Mouse (Mus musculus): ENCODE measurements around the gene Arl10. TPM values are rescaled to one million over a fixed set of nuclear protein-coding genes. Genes with fewer than 3 reads are reported as not detected.

Arl10 gene
- total RNA-seq, 1 experiment from 2014 or later = 65.6 TPM

DNA sequence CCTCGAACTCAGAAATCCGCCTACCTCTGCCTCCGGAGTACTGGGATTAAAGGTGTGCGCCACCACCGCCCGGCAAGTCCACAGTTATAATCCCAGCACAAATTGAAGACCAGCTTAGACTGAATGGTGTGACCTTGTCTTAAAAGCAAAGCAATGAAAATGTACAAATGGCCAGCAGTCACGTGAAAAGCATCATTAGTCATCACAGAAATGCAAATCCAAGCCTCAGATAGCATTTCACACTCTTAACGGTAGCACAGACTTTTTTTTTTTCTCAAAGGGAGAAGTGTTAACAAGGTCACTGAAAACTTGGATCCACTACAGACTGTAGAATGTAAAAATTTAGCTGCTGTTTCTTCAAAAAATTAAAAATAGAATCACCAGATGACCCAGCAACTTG, 41.5 kb downstream of the Arl10 start:
- DNase-seq = no peak

DNA sequence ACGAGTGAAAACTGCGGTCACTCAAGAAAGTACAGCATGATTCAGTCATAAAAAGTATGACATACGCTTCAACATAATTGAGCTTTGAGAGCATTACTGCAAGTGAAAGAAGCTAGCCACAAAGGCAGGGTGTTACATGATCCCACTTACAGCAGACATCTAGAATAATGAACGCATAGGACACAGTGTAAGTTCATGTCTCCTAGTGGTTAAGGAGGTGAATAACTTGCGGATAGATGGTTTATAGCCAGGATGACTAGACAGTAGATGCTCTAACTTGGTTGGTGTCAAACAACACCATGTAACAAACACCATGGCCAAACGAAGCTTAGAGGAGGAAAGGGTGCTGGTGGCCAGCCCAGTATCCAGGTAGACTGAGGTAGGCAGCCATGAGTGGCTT, 42.2 kb downstream of the Arl10 start:
- DNase-seq = no peak

DNA sequence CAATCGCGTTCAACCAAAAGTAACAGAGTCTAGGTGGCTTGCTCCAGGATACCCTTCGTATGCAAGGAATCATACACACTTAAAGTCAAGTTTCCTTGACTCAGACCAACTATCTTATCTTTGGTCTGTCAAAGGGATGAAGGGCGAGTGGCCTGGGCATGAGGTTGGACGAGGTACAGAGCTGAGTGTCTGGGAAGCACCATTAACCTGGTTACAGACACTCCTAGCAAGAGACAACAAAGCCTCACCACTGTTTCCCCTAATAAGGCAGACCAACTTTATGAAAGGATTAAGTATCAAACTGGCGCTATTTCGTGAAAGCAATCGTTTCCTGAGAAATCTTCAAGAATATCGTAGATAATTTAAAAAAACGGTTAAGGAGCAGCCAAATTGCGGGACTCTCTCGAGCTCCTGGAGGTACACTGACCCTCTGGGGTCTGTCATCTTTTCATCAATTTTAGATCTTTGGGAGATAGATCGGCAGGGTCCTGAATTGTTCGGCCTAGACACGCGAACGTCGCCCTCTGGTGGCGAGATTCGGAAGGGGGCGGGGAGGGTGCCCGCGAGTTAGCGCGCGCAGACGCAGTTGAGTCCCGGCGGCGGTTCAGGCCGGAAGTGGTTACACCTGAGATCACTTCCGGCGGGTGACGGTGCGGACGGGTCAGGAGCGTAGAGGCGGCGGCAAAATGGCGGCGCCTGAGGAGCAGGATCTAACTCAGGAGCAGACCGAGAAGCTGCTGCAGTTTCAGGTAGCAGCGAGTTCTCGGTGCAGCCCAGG, 46.5 kb downstream of the Arl10 start, which contains the start of gene Faf2:
Gene Faf2 (plus strand): TSS at position 630 of the 778 bp plus-strand sequence.
- DNase-seq = peak; percentile 99

DNA sequence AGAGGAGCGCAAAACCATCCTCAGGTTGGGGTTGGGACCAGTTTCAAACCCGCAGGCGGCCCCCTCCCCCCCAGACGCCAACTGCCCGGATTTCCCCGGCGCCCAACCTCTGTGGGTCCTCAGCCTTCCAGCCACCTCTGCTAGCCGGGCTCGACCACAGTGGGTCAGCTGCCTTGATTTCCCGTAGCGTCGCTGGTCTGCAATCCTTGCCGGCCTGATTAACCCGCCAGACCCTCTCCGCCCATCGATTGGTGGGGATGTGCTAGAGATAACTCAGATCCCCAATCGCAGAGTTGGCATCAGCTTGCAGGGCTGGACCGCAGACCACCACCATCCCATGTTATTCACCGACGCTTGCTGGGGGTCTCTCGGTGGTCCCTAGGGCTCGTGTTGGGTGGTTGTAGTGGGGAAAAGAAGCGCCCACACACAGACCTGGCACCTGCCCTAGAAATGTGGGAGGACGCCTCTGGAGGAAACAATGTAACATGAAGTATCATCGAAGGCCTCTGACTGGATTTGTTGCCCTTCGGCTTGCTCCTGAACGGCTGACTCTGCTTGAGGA, 47.2 kb downstream of the Arl10 start:
- DNase-seq = no peak

DNA sequence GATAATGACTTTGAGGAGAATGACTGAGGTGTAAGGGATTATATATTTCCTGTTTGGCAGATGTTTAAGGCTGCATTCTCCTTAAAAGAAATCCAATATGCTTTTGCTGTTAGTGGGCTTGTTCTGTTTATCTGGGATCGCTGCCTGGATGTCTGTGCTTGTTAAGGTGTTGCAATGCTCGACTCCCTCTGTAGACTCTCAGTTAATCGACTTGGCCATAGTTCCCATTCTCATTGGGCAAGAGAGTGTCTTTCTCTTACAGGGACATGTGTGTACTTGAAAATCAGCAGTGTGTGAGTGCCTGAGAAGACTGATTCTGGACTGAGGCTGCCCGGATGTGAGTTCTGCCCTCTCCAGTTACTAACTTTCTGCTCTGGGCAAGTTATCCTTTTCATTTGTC, 54.3 kb downstream of the Arl10 start:
- no peak for DNase-seq

Small RNAs within 50 kb of the gene (microRNA-seq; reads per million reads assigned to microRNA genes)
- gene Gm24195 = 0 reads per million in 2 experiments

Other genes with a start within 250 kb of the Arl10 start
- 19.7 and 28.1 TPM in 2 replicates for gene Cplx2, start 203.7 kb upstream of the Arl10 start, total RNA-seq (2021)
- 39.3 and 52.9 TPM in 2 replicates for gene Thoc3, start 106.2 kb upstream of the Arl10 start, total RNA-seq (2021)
- 12.8 and 19.2 TPM in 2 replicates for gene Simc1, start 71.2 kb upstream of the Arl10 start, total RNA-seq (2021)
- gene 4833439L19Rik, start 9.6 kb upstream of the Arl10 start, total RNA-seq (2021) = 157 and 177 TPM in 2 replicates
- gene Nop16, start 15.1 kb downstream of the Arl10 start, total RNA-seq (2021) = 56.7 and 72.4 TPM in 2 replicates
- gene Higd2a, start 15.2 kb downstream of the Arl10 start, total RNA-seq (2021) = 230 and 245 TPM in 2 replicates
- 61.8 and 82.6 TPM in 2 replicates for gene Cltb, start 36.3 kb downstream of the Arl10 start, total RNA-seq (2021)
- gene Faf2, start 46.8 kb downstream of the Arl10 start, total RNA-seq (2021) = 67.6 and 84.9 TPM in 2 replicates
- 109 and 134 TPM in 2 replicates for gene Rnf44, start 118.9 kb downstream of the Arl10 start, total RNA-seq (2021)
- gene Cdhr2, start 126.4 kb downstream of the Arl10 start, total RNA-seq (2021) = not detected in 2 replicates
- 3.9 and 4.1 TPM in 2 replicates for gene Gprin1, start 174.9 kb downstream of the Arl10 start, total RNA-seq (2021)
- gene Sncb, start 191.6 kb downstream of the Arl10 start, total RNA-seq (2021) = 0.91 and 1.6 TPM in 2 replicates
- gene Eif4e1b, start 209.0 kb downstream of the Arl10 start, total RNA-seq (2021) = not detected in 2 replicates
- 30.1 and 39.5 TPM in 2 replicates for gene Tspan17, start 214.4 kb downstream of the Arl10 start, total RNA-seq (2021)